Mouse (Mus musculus) embryo, embryonic 10 days (tissue): ENCODE measurements around the gene Ccdc151.

Source experiments
- DNase-seq: peaks from one replicate; pipeline ENCODE4 v3.0.0-alpha.2; 2015; ENCODE audit warnings: low spot score

Ccdc151 gene

DNA sequence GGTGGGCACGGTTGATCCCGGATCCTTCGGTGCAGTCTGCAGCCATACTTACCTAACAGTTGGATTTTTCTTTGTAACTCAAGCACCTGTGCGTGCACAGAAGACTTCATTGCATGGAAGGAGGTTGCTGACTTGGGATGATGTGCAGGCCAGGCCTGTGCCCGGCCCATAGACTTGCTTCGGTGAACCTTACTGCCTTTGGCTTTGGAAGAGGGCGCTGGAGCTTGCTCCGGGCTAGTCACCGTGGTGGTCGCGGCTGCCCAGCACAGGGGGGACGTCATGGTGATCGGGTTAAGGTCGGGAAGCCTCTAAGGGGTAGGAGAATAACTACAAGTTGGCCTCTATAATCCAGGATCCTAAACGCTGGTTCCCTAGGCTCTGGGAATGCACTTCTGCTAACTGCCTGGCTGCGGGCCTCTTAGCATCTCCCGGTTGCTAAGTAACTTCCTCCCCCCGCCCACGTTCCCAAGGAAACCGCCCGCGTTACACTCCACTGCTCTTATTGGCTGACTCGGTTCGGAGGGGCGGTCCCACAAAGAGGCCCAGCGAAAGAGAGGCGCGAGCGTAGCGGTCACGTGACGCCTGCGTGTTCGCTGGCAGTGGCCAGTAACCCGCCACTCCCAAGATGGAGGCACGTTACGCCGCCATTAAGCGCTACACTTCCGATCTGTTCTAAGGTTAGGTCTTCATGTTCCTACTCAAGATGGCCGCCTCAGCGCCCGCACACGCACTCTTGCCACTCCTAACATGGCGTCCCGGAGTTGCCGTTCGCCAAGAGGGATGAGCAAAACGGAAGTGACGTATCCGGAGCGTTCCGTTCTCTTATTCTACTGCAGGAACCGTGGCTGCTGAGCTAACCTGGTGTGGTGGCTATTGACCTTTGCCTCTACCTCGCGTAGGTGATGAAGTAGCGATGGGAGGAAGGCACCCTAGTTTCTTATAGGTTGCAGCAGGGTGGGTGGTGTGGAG, at the start of gene Ccdc151, which contains the start of gene Prkcsh:
Gene Ccdc151 (minus strand): TSS at position 441 of the 969 bp plus-strand sequence.
Gene Prkcsh (plus strand): TSS at position 613 of the 969 bp plus-strand sequence.
- DNase-seq: peak; percentile 100

DNA sequence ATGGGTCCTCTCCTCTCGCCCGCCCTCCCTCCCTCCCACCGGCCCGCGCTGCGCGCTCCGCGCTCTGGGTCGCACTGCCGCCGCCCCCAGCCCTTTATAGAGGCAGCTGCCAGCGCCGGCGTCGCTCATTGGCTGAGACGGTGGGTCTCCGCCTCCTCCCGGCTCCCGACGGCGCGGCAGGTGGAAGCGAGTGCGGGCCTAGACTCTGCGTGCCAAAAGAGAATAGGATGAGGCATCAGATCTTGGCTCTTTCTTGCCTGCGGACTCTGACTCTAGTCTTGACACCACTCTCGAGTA, 49.5 kb upstream of the Ccdc151 start, which contains the start of gene Elavl3:
Gene Elavl3 (minus strand): TSS at position 66 of the 297 bp plus-strand sequence.
- DNase-seq: peak; percentile 67

GRCm38 (mm10) chr9:22051161-22051957, 48.9 kb upstream of the Ccdc151 start:
- no peak for DNase-seq

DNA sequence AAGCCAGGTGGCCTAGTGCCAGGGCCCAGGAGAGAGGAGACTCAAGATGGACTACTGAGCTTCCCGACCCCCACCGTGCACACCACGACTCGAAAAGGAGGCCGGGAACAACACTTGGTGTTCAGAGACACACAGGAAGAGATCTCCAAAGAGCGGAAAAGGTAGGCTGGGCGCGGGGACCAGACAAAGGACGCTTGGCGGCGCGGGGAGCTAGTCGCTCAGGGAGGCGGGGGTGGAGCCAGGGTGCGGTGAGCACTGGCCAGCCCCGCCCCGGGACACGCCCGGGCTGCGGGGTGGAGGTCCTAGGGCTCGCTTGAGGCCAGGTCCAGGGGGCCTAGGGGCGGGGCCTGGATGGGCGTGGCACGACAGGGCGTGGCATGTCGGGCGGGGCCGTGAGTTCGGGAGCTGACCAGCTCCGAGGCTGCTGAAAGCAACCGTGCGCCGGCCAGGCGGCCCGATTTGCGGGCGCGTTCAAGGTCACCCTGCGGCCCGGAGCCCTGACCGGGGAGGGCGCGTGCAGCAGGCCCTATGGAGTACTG, 48.0 kb upstream of the Ccdc151 start:
- DNase-seq: peak; percentile 84

DNA sequence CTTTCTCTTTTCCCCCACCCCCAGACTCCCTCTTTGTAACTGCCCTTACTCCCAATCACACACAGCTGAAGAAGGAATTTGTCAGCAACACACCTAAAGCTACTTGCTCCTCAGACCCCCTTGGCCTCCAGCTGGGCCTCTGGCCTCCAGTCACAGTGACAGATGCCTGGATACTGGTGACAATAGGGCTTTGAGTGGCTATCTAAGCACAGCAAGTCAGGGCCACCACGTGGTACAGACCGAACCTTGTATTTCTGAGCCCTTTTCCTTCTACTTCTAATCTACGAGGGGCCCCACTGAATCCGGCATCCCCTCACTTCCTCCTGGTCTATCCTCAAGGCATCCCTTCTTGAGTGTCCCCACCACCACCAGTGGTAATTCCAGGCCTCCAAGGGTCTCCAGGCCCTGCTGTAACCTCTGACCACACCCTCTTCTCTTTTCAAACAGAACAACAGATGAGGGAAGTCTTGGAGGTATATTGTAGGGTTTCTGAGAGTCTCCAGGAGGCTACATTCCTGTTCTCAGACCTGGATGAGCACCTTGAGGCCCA, 47.4 kb upstream of the Ccdc151 start:
- DNase-seq: peak; percentile 54

- no peak for DNase-seq
Measured at GRCm38 (mm10) chr9:22049315-22049714, 46.9 kb upstream of the Ccdc151 start.

DNA sequence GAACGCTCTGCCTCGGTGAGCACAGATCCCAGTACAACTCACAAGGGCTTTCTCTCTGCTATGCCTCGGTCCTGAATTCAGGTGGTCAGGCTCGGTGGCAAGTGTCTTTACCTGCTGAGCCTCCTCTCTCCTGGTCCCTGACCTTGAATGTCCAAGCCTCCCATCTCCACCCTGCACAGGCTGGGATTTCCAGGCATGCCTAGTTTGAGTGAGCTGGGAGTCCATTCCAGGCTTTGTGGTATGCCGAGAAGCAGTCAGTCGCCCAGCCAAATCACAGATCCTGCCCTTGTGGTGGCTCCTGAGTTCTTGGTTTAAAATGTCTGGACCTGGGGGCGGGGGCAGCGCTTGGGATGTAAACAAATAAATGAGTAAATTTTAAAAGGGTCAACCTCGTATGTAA, 44.9 kb upstream of the Ccdc151 start:
- no peak for DNase-seq

DNA sequence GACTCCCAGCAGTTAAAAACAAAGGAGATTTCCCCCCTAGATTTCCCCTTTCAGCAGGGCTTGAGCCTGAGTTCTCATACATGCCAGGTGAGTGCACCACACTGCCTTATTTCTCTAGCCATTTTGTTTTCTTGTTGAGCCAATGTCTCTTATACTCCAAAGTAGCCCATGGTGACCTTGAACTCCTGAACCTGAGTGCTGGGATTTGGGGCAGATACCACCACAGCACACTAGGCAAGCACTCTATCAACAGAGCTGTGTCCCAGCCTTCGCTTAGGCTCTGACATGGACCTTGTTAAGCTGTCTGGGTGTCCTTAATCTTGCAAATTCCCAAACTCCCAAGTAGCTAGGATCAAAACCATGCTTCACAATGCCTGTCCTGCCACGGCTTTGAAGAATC, 39.4 kb upstream of the Ccdc151 start:
- no peak for DNase-seq

- DNase-seq: no peak
Measured at GRCm38 (mm10) chr9:22037826-22038225, 35.4 kb upstream of the Ccdc151 start.

- DNase-seq: no peak
Measured at GRCm38 (mm10) chr9:22035300-22036044, 33.0 kb upstream of the Ccdc151 start.

- no peak for DNase-seq
Measured at GRCm38 (mm10) chr9:22030386-22030785, 28.0 kb upstream of the Ccdc151 start.

- peak; percentile 64 for DNase-seq
Measured at GRCm38 (mm10) chr9:22028467-22028866, 26.0 kb upstream of the Ccdc151 start.

GRCm38 (mm10) chr9:22024592-22024991, 22.2 kb upstream of the Ccdc151 start:
- DNase-seq: peak; percentile 57

DNA sequence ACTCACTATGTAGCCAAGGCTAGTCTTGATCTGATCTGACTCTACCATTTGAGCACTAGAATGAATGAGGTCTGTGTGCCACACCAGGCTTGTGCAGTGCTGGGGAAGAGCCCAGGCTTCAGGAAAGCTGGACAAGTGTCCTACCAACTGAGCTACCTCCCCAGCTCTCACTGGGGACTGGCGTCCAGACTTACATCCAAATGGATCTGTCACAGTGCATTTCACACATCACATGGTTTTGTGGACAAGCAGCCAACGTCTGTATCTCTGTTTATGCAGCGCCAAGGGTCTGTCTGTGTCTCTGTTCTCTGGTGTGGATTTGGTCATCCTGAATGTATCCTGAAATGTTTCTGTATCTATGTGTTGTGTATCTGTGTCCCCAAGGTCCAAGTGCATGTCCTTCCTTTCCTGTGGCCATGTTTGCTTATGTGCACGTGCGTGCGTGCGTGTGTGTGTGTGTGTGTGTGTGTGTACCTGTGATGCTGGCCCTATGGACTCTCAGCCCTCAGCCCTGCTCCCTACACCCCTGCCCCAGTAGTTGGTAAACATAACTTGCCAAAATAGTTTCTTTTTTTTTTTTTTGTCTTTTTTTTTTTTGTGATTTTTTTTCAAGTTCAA, 14.9 kb upstream of the Ccdc151 start:
- DNase-seq: no peak

DNA sequence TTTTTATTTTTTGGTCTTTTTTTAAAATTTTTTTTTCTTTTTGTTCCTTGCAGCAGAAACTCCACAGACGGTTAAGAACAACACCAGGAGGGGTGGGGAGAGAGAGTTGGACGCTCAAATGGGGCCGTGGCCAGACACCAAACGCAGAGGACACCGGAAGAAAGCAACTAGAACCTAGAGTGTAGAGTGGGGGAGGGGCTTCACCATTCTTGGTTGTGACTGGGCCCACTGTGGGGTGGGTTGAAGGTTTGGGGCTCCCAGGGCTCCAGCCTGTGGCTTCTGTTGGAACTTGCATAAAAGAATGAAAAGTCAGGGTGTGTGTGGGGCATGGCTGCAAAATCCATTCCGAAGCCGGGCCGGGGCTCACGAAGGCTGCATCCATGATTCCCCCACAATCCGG, 13.8 kb upstream of the Ccdc151 start:
- no peak for DNase-seq

GRCm38 (mm10) chr9:22012731-22013130, 10.3 kb upstream of the Ccdc151 start:
- DNase-seq: no peak

DNA sequence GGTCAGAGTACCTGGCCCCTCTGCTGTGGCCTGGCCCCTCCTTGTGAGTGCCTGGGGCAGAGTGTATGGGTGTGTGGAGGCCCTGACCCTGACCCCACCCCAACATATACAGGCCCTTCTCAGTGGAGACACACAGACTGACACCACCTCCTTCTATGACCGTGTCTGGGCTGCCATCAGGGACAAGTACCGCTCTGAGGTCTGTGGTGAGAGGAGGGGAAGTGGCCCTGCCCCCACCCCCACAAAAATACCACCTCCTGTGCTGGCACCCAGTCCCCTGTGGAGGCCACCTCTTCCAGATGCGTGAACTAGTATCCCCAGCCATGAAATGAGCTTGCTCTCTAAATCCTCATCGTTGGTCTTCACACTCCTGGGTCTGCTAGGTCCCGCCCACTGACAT, 8.6 kb upstream of the Ccdc151 start:
- DNase-seq: no peak

DNA sequence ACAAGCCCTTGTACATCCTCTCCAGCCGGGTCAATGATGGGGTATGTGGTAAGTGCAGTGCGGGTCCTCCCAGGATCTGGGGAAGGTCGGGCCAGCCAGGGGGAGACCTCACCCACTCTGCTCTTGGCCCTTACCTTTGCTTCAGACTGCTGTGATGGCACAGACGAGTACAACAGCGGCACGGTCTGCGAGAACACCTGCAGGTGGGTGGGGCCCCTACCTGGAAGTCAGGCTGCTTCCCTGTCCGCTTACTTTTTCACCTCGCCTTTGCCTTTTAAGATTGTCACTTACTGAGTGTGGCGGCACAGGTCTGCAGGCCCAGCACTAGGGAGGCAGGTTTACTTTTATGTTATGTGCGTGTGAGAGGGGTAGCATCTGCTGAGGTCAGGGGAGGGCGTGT, 2.1 kb upstream of the Ccdc151 start:
- DNase-seq: no peak

GRCm38 (mm10) chr9:22003163-22003554, 725 bp upstream of the Ccdc151 start:
- DNase-seq: peak; percentile 64

- DNase-seq: no peak
Measured at GRCm38 (mm10) chr9:22001633-22002032, 801 bp downstream of the Ccdc151 start.

GRCm38 (mm10) chr9:22000296-22000695, 2.1 kb downstream of the Ccdc151 start:
- DNase-seq: no peak
